Mouse (Mus musculus): ENCODE results near the gene Twsg1. TPM values are rescaled to one million over a fixed set of nuclear protein-coding genes. Genes with fewer than 3 reads are reported as not detected.
A peak's percentile ranks its signal among the peaks of the same experiment; 100 is the strongest.

The Twsg1 gene
- total RNA-seq, 1 experiment from 2014 or later = 23.3 TPM

GRCm38 (mm10) chr17:65939461-65940192, 11.4 kb downstream of the Twsg1 start:
- no peak for ATAC-seq (replicated peaks; ENCODE audit: low read depth, poor library complexity, severe bottlenecking)

DNA sequence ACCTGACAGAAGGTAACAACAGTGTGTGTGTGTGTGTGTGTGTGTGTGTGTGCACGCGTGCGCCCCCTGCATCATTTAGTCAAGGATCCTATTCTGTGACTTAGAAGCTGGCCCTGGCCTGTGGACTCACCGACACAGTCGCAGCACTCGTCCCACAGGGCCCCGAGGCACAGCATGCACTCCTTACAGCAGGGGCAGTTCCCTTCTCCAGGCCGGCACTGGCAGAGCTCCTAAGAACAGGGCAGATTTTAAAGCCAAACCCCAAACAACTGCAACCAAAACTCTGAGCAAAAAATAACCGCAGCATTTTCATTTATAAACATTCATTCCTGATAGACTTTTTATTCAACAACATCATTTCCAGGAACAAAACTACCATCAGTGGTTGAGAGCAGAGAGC, 13.4 kb downstream of the Twsg1 start:
- ATAC-seq (replicated peaks; ENCODE audit: low read depth, poor library complexity, severe bottlenecking) = no peak

DNA sequence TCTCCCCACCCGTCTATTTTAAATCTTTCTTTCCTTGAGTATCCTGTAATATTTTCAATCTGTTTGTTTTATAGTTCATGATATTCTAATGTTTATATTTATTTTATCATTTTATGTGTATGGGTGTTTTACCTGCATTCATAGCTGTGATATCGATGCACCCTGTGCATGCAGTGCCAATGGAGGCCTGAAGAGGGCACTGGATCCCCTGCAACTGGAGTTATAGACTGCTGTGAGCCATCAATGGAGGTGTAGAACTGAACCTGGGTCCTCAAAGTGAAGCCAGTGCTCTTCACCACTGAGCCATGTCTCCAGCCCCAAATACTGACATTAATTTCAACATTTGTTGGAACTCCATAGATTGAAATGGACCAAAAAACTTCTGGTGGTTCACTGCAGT, 17.3 kb downstream of the Twsg1 start:
- ATAC-seq (replicated peaks; ENCODE audit: low read depth, poor library complexity, severe bottlenecking) = peak; percentile 52; the same call in 1 of the 2 replicates

DNA sequence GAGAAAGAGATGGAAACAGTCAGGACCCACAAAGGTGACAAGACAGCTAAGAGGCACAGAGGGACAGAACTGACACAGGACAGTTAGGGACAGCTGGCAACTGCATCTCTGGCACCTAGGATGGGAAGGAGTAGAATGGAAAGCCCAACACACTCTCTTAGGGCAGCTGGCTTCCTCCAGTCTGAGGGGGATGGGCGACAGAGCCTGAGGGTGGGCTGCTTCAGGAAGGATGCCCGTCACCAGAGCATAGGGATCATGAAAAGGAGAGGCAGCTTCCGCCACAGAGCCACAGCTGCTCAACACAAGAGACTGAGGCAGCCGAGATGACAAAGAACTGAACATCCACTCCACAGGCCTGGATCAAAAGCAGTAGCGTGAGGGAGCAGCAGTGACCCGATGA, 19.5 kb downstream of the Twsg1 start:
- ATAC-seq (replicated peaks; ENCODE audit: low read depth, poor library complexity, severe bottlenecking) = no peak

- ATAC-seq (replicated peaks; ENCODE audit: low read depth, poor library complexity, severe bottlenecking) = peak; percentile 76
Observed at GRCm38 (mm10) chr17:65930960-65931359, 20.1 kb downstream of the Twsg1 start.

DNA sequence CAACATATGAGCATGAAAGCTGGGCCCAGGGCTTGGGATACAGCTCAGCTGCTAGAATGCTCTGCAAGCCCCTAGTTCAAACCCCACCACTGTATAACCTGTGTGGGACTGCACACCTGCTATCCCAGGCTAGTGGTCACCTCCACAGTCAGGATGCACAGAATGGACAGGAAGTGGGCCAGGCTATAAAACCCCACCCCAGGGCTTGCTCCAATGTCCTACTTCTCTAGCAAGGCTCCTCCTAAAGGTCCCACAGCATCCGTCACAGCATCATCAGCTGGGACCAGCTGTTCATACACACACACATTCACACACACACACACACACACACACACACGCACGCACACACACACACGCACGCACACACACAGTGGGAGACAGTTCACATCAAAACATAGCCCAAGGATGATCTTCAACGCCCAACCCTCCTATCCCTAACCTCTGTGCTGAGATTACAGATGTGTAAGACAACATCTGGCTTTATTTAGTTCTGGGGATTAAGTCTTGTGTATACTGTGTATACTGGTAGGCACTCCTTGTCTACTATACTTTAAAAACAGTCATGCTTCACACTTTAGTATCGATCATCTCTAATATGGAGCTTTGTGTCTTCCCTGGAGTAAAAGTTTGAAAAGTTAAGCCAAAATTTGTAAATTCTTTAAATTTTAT, 20.7 kb downstream of the Twsg1 start:
- no peak for ATAC-seq (replicated peaks; ENCODE audit: low read depth, poor library complexity, severe bottlenecking)

DNA sequence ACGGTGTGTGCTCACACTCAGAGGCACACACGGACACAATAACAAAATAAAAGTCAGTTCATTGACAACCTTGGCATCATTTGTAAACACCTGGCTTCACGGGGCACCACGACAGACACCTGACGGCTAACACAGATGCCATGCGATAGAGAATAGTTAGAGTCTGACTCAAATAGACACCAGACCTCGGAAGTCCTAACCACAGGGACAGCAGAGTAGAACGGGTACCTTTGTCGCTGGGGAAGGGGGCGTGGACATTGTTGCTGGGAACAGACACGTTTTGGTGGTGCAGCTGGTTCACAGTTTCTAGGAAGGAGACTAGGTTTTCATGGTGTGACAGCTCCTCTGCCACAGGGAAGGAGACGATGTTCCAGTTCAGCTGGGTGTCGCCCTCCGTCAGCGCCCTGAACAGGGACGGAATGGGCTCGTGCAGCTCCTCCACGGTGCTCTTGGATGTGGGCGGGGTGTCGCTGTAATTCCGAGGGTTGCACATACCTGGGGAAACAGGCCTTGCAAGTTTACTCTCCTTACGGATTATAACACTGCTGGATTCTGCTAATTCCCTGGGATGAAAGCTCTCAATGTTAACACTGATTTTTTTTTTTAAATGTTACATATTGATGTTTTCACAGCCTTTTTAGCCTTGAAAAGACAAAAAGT, 21.6 kb downstream of the Twsg1 start:
- no peak for ATAC-seq (replicated peaks; ENCODE audit: low read depth, poor library complexity, severe bottlenecking)

DNA sequence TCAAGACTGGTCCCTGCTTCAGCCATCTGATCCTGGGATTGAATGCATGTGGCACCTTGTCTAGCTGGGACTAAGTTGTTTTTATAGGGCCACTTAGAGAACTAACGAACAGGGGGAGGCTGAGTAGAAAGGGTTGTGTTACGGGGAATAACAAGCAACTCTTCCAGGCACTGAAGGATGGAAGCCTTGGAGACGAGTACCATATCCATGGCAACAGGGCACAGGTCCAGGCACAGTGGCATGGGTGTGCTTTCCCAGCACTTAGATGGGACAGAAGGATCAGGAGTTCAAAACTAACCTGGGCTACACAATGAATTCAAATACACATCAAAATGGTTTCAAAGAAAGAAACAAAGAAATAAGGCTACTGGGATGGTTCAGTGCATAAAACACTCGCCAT, 23.9 kb downstream of the Twsg1 start:
- no peak for ATAC-seq (replicated peaks; ENCODE audit: low read depth, poor library complexity, severe bottlenecking)

- ATAC-seq (replicated peaks; ENCODE audit: low read depth, poor library complexity, severe bottlenecking) = no peak
Observed at GRCm38 (mm10) chr17:65924218-65924617, 26.8 kb downstream of the Twsg1 start.

- no peak for ATAC-seq (replicated peaks; ENCODE audit: low read depth, poor library complexity, severe bottlenecking)
Observed at GRCm38 (mm10) chr17:65921975-65922374, 29.1 kb downstream of the Twsg1 start.

GRCm38 (mm10) chr17:65919235-65919634, 31.8 kb downstream of the Twsg1 start:
- ATAC-seq (replicated peaks; ENCODE audit: low read depth, poor library complexity, severe bottlenecking) = peak; percentile 54; the same call in 1 of the 2 replicates

GRCm38 (mm10) chr17:65916135-65916668, 34.8 kb downstream of the Twsg1 start:
- ATAC-seq (replicated peaks; ENCODE audit: low read depth, poor library complexity, severe bottlenecking) = no peak

DNA sequence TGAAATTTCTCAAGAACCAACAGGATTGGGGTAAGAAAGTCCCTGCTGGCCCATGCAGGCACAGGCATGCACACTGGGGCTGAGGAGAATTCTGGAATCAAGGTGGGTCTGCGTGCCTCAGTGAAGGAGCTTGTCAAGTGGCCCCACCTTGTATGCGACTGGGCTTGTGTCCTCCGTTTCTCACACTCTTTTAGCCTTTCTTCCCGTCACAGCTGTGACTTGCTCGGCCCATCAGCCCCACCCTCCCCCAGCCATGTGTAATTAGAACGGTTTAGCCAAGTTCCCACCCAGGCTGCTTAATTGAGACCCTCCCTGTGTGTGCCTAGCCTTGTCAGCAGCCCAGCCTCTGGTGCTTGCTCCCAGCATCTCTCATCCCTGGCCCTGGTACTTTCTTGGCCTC, 36.9 kb downstream of the Twsg1 start:
- no peak for ATAC-seq (replicated peaks; ENCODE audit: low read depth, poor library complexity, severe bottlenecking)

GRCm38 (mm10) chr17:65912202-65912601, 38.8 kb downstream of the Twsg1 start:
- ATAC-seq (replicated peaks; ENCODE audit: low read depth, poor library complexity, severe bottlenecking) = peak; percentile 78; the same call in 1 of the 2 replicates

- no peak for ATAC-seq (replicated peaks; ENCODE audit: low read depth, poor library complexity, severe bottlenecking)
Observed at GRCm38 (mm10) chr17:65911285-65912069, 39.5 kb downstream of the Twsg1 start.

DNA sequence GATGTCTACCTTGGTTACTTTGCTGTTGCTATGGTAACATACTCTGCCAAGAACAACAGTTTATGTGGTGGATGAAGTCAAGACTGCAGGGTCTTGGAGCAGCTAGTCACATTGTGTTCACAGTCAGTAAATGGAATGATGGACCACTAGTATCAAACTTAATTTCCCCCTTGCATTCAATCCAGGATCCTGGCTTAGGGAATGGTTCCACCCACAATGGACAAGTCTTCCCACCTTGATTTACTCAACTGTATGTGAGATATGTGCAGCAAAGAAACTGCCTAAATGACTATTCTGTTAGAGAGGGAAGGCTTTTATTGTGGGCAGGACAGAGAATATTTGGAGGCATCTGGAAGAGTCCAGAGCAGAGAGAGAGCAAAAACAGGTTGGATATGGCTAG, 42.8 kb downstream of the Twsg1 start:
- ATAC-seq (replicated peaks; ENCODE audit: low read depth, poor library complexity, severe bottlenecking) = no peak

DNA sequence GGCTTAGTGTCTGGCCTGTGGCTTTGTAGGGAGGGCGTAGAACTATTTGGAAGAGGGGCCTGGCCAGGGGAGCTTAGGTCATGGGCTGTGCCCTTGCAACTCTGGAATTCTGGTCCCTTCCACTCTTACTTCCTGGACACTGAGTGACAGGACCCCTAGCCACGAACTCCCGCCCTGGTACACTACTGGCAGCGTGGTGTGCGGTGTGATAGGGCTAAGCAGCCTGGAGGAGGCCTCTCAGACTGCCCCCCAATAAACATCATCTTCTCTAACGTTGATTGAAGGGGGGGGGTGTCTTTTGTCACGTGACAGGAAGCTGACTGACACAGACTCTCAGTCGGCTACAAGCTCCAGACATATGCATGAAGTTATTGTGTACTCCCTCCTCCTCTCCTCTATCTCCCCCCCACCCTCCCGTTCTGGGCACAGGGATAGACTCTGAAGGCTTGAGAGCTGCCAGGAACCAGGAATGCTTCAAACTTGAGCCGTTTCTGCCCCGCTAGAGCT, 44.1 kb downstream of the Twsg1 start:
- ATAC-seq (replicated peaks; ENCODE audit: low read depth, poor library complexity, severe bottlenecking) = peak; percentile 97

GRCm38 (mm10) chr17:65906313-65906894, 44.6 kb downstream of the Twsg1 start:
- peak; percentile 31 for ATAC-seq (replicated peaks; ENCODE audit: low read depth, poor library complexity, severe bottlenecking)

DNA sequence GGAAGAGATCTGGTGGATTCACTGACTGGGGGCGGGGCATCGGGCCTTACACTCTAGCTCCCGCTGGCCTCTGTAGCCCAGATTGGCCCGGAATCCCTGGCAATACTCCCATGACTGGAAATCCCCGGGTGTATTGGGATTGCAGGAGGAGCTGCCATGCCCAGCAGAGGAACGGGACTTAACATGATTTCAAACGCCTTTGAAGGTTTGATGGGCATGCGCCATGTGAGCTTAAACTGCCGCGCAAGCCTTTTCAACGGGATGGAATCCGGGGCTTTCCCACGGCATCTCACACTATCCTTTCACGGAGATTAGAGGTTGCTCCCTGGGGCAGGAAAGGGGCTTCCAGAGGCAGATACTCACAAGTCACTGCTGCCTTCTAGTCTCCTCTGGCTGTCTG, 45.8 kb downstream of the Twsg1 start:
- no peak for ATAC-seq (replicated peaks; ENCODE audit: low read depth, poor library complexity, severe bottlenecking)

GRCm38 (mm10) chr17:65903826-65904225, 47.2 kb downstream of the Twsg1 start:
- ATAC-seq (replicated peaks; ENCODE audit: low read depth, poor library complexity, severe bottlenecking) = no peak

Measured in common myeloid progenitor, adult 5-6 weeks (primary cell).